Mouse (Mus musculus) ES-E14 (cell line): ENCODE measurements around the gene Abhd16a. TPM values are rescaled to one million over a fixed set of nuclear protein-coding genes. Genes with fewer than 3 reads are reported as not detected.

Source experiments
- DNase-seq: peaks from one replicate; pipeline ENCODE4 v3.0.0-alpha.2; 2013; ENCODE audit warnings: low read depth, low spot score
- H3K27ac ChIP-seq: 2 replicates; pipeline ENCODE4 v1.5.1; 2012; ENCODE audit warnings: low read depth, mild to moderate bottlenecking, low read length, moderate library complexity, mixed read lengths; ENCODE audit not compliant: poor library complexity, insufficient read depth, severe bottlenecking
- H3K36me3 ChIP-seq: 2 replicates; pipeline ENCODE4 v1.6.1; 2012; ENCODE audit warnings: mild to moderate bottlenecking, low read length, moderate library complexity, mixed read lengths; ENCODE audit not compliant: control insufficient read depth, poor library complexity, insufficient read depth, severe bottlenecking
- H3K4me1 ChIP-seq, 2 experiments: fragments of 150-350 bp in 1 of 2; sonication (generic) in 1 of 2; 2 replicates each; pipeline ENCODE4 v1.6.1; 2012; ENCODE audit warnings: low read length in 2 of 2, mild to moderate bottlenecking in 1 of 2, mixed read lengths in 1 of 2; ENCODE audit not compliant: control insufficient read depth in 2 of 2, insufficient read depth in 2 of 2, poor library complexity in 1 of 2
- H3K4me3 ChIP-seq, 2 experiments: fragments of 150-350 bp in 1 of 2; sonication (generic) in 1 of 2; 2 replicates each; pipeline ENCODE4 v1.5.1; 2012; ENCODE audit warnings: low read length in 2 of 2, low read depth in 1 of 2, mild to moderate bottlenecking in 1 of 2, mixed read lengths in 1 of 2; ENCODE audit not compliant: insufficient read depth in 1 of 2, poor library complexity in 1 of 2, severe bottlenecking in 1 of 2
- H3K9ac ChIP-seq: 2 replicates; pipeline ENCODE4 v1.6.1; 2012; ENCODE audit warnings: low read depth, mild to moderate bottlenecking, low read length, mixed read lengths; ENCODE audit not compliant: poor library complexity, insufficient read depth, severe bottlenecking
- H3K9me3 ChIP-seq: fragments of 150-350 bp; sonication (generic); 2 replicates; pipeline ENCODE4 v1.6.1; 2012; ENCODE audit warnings: low read depth, mild to moderate bottlenecking, low read length; ENCODE audit not compliant: control insufficient read depth, insufficient read depth
- CHD2 ChIP-seq: IDR thresholded peaks from 2 replicates; pipeline ENCODE4 v1.6.1; 2014; ENCODE audit warnings: mild to moderate bottlenecking, low read depth, low read length, inconsistent platforms
- HCFC1 ChIP-seq: IDR thresholded peaks from 2 replicates; pipeline ENCODE4 v1.6.1; 2012; ENCODE audit warnings: low read length, inconsistent platforms, borderline replicate concordance; ENCODE audit not compliant: insufficient read depth
- MAFK ChIP-seq: IDR thresholded peaks from 2 replicates; pipeline ENCODE4 v1.6.1; 2014; ENCODE audit warnings: mild to moderate bottlenecking, low read depth, low read length, inconsistent platforms; ENCODE audit not compliant: insufficient read depth
- ZC3H11A ChIP-seq: IDR thresholded peaks from 2 replicates; pipeline ENCODE4 v1.6.1; 2012; ENCODE audit warnings: low read depth, mild to moderate bottlenecking, inconsistent platforms, low read length, borderline replicate concordance
- ZNF384 ChIP-seq: IDR thresholded peaks from 2 replicates; pipeline ENCODE4 v1.6.1; 2012; ENCODE audit warnings: low read depth, low read length, inconsistent platforms
- in situ Hi-C, 2 experiments: fragments of 600-800 bp; cut with MboI; formaldehyde crosslinking; loops; one replicate each; pipeline ENCODE4 v1.15.1; 2025; ENCODE audit warnings: low sequenced_read_pairs in 2 of 2, inconsistent platforms in 1 of 2; ENCODE audit not compliant: unreplicated experiment in 2 of 2
- total RNA-seq: library from RNA; depleted of rRNA; stranded (reverse); fragments of 300-350 nt; gene quantifications from 2 replicates; pipeline ENCODE4 v1.2.3, GENCODE M21; 2012; rRNA removed

The Abhd16a gene
- total RNA-seq: 30.7 and 40.4 TPM in 2 replicates

DNA sequence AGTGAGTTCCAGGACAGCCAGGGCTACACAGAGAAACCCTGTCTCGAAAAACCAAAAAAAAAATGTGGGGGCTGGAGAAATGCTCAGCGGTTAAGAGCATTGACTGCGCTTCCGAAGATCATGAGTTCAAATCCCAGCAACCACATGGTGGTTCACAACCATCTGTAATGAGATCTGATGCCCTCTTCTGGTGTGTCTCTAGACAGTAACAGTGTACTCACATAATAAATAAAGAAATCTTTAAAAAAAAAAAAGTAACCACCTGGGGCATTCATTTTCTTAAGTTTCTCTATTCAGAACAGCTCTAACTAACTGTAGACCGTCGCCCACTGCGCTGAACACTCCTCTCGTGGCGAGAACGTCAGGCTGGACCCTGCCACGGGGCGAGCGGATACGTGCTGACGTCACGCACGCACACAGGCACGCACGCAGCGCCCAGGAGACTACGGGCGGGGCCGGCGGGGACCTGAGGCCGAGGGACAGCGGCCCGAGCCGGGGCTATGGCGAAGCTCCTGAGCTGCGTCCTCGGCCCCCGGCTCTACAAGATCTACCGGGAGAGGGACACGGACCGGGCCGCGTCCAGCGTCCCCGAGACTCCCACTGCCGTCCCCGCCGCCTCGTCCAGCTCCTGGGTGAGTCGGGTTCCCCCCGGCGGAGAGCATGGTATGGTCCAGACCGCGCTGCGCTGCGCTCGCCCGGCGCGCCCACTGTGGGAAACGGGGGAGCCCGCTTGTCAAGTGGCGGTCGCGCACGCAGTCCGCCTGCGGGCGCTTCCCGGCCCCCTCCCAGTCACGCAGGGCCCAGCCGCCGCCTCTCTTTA, at the start of gene Abhd16a:
TSS of gene Abhd16a (plus strand) at position 439 of the 820 bp plus-strand sequence.
- H3K4me3 ChIP-seq: peak within 1 kb of the TSS; percentile 74 to 85
- no peaks in the 10 kb centered on the region for H3K9me3 ChIP-seq
- H3K4me1 ChIP-seq: peaks cover 0 to 2% of the 10 kb centered on the region in 2 experiments; a peak in 1 of 4 replicates
- peak; percentile 81 for DNase-seq
- TF ChIP-seq ZC3H11A: no peak
- no peak for TF ChIP-seq HCFC1
- TF ChIP-seq MAFK: no peak
- TF ChIP-seq ZNF384: 0 out of 2 replicates have a peak, but pooled peaks have one; percentile 43
- TF ChIP-seq CHD2: no peak
- peaks cover 4% of the 10 kb centered on the region; the same call in 1 of the 2 replicates for H3K36me3 ChIP-seq
- peak within 1 kb of the TSS; percentile 97 for H3K9ac ChIP-seq
- H3K27ac ChIP-seq: peak within 1 kb of the TSS; percentile 74; the same call in 1 of the 2 replicates
- in situ Hi-C loops: no loop called here

DNA sequence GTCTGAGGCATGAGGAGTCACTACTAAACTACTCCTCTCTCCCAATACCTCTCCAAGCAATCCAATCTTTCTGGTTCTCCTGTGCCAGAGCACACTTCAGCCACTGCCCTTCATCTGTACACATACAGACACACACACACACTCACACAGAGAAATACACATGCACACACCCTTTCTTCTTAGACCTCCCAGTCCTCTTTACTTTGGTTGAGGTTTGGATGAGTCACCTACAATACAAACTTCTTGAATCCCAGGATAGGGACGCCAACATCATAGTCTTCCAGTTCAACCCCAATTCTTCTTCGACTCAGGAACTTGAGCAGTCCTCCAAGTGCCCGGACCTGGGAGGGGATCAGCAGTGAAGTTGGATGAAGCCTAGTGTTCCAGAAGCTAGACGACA, 45.3 kb upstream of the Abhd16a start:
- Histone ChIP-seq H3K9ac (no peak overlapping the region), H3K4me1 (peaks cover 0 to 8% of the 10 kb centered on the region in 2 experiments; a peak in 2 of 4 replicates), H3K36me3 (no peaks in the 10 kb centered on the region), H3K27ac (no peak overlapping the region), H3K9me3 (no peaks in the 10 kb centered on the region), H3K4me3 (no peak overlapping the region)
- DNase-seq: no peak
- TF ChIP-seq ZNF384 (no peak), MAFK (no peak), CHD2 (no peak), HCFC1 (no peak), ZC3H11A (no peak)
- in situ Hi-C loops: no loop called here

DNA sequence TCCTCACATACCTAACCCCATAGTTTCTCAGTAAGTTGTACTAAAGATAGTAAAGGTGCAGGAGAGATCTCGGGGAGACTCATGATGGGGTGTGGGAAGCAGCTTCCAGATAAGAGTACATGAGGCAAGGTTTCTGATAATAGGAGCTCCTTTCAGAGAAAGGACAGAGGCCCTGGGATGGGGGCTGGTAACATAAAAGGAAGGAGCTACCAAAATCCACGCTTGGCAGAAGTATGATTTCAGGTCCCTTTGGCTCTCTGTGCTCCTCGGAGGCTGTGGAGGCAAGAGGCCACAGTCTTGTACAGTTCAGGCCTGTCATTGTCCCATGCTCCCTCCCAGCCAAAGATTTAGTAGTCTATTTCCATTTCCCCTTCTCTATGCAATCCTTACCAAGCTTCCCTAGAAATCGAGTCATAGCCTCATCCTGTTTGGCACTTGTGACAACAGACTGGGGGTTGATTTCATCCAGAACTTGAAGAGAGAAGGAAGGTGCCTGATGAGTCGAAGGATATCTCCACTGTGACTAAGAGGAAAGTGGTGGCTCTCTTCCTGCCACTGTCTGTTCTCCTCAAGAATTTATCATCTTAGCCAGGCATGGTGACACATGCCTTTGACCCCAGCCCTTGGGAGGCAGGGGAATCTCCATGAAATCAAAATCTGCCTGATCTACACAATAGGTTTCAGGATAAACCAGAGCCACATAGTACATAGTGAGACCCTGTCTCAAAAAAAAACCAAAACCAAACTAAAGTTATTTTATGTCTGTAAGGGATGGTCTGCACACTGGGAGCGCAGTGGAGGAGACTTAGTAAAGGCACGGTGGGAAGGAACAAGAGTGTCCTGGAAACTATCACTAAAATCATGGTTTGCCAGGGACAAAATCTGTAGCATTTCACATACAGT, 43.9 kb upstream of the Abhd16a start:
- H3K9ac ChIP-seq: no peak overlapping the region
- no peaks in the 10 kb centered on the region for H3K36me3 ChIP-seq
- no peaks in the 10 kb centered on the region for H3K9me3 ChIP-seq
- no peak overlapping the region for H3K27ac ChIP-seq
- TF ChIP-seq MAFK: no peak
- no peak for TF ChIP-seq HCFC1
- H3K4me1 ChIP-seq: peaks cover 0 to 14% of the 10 kb centered on the region in 2 experiments
- in situ Hi-C loops: no loop called here
- peak overlapping the region in 1 of 2 experiments; percentile 78; a peak in 2 of 4 replicates for H3K4me3 ChIP-seq
- DNase-seq: no peak

DNA sequence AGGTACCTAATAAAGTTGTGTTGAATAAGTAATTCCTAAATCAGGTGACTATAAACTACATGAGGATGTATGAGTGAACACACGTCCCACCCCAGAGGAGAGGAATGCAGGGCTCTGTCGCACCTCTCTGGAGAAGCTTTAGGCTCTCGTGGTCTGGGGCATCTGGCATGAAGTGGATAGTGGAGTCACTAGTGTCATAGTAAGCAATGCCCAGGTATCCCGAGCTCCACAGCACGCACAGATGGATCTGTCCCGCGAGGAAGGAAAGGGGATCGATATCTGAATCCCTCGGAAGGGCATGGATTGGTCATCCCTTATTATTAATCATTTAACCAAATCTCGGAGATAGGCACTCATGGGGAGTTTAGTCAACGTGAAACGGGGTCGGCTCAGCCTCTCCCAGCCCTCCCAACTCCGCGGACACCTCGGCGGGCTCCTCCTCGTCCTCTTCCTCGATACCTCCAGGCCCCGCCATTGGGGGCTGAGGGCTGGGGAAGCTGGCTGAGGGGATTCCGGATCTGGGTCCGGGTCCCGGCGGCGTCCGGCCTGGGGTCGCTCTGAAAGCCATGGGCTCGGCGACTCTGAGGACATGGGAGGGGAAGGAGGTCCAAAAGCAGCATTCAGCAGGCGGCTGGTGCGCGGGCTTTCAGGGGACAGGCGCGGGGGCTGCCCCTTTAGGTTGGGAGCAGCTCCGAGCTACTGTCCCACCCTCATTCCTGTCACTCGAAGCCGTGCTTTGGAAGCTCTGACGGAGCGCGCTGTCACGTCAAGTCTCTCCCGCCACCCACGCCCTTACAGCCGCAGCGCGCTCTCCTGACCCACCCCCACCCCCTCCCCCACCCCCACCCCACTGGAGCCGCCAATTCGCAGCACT, 43.0 kb upstream of the Abhd16a start:
- in situ Hi-C loops: no loop called here
- Histone ChIP-seq H3K36me3 (no peaks in the 10 kb centered on the region), H3K9ac (peak overlapping the region; percentile 91), H3K9me3 (no peaks in the 10 kb centered on the region), H3K4me3 (peak overlapping the region; percentile 66 to 78), H3K27ac (no peak overlapping the region), H3K4me1 (peaks cover 0 to 14% of the 10 kb centered on the region in 2 experiments)
- DNase-seq: no peak
- TF ChIP-seq MAFK (no peak), CHD2 (no peak), ZC3H11A (no peak), ZNF384 (no peak), HCFC1 (no peak)
